ENCODE assay signal across 8 mouse cellular contexts in genomic region chr2:83771155-83771812, GRCm38 (mm10). TPM values are rescaled to one million over a fixed set of nuclear protein-coding genes. Genes with fewer than 3 reads are reported as not detected.
DNase-seq lines count a peak whose midpoint lies in the region; ATAC-seq lines count a peak whose summit lies in the region.

No protein-coding gene starts in this region.

- peak; percentile 46 to 51 for DNase-seq in spleen, postnatal 36 days (ENCODE audit: low spot score in 2 of 2)
- DNase-seq in spleen, postnatal 4 days (ENCODE audit: low spot score in 2 of 2), result no peak
- DNase-seq in adrenal gland, postnatal 25 days, result peak; percentile 32
- DNase-seq in embryonic facial prominence, embryonic 11.5 days (ENCODE audit: low spot score), result peak; percentile 79
- peak; percentile 73 for DNase-seq in heart, postnatal 4 days
- peak; percentile 43 to 57 for DNase-seq in layer of hippocampus, adult 8-10 months (ENCODE audit: low spot score in 2 of 2)
- peak; percentile 51 for DNase-seq in thymus, postnatal 4 days

- no peak overlapping the region for H3K4me3 ChIP-seq in embryonic facial prominence, embryonic 11.5 days (ENCODE audit: low read depth, low read length)

- H3K9ac ChIP-seq in embryonic facial prominence, embryonic 11.5 days (replicated peaks; ENCODE audit: low read length), result no peak overlapping the region

- no peaks in the 10 kb centered on the region for H3K4me1 ChIP-seq in embryonic facial prominence, embryonic 11.5 days (ENCODE audit: control insufficient read depth, insufficient read depth, low read length)

- H3K27ac ChIP-seq in embryonic facial prominence, embryonic 11.5 days (replicated peaks; ENCODE audit: low read depth, low read length), result no peak overlapping the region

- ATAC-seq in embryonic facial prominence, embryonic 11.5 days (replicated peaks; ENCODE audit: insufficient number of reproducible peaks, low FRiP score, low TSS enrichment, low read depth), result no peak
- ATAC-seq in megakaryocyte-erythroid progenitor cell, adult 5-6 weeks (replicated peaks; ENCODE audit: low FRiP score, low TSS enrichment, poor library complexity, severe bottlenecking), result peak; percentile 91

- H3K4me2 ChIP-seq in embryonic facial prominence, embryonic 11.5 days (ENCODE audit: low read depth, low read length), result no peak overlapping the region

- WGBS in embryonic facial prominence, embryonic 11.5 days, result 65% methylated on average over 7 of the region's 7 CpGs

- H3K27me3 ChIP-seq in embryonic facial prominence, embryonic 11.5 days (ENCODE audit: control insufficient read depth, insufficient read depth, low read length), result no peaks in the 10 kb centered on the region

- H3K9me3 ChIP-seq in embryonic facial prominence, embryonic 11.5 days (replicated peaks; ENCODE audit: control insufficient read depth, low read length), result no peaks in the 10 kb centered on the region

- H3K36me3 ChIP-seq in embryonic facial prominence, embryonic 11.5 days (replicated peaks; ENCODE audit: control insufficient read depth, insufficient read depth, low read depth, low read length), result no peaks in the 10 kb centered on the region

RNA-seq across cellular contexts. Expression of gene Fam171b, which starts 41.2 kb away (rescaled TPM):
- 3.9 and 5.7 TPM in 2 replicates for total RNA-seq in adrenal gland, postnatal 25 days (2021)
- polyA plus RNA-seq in embryonic facial prominence, embryonic 11.5 days (2014; fragmentation: Nextera tagmentation; extraction: Ambion mirVana), result 26.6 and 30.9 TPM in 2 replicates
- total RNA-seq in heart, postnatal 4 days (2021), result 1 to 10 TPM; 1.3 to 1.6 TPM
- 100 to 1,000 TPM; 184 to 209 (median 204) TPM for total RNA-seq in layer of hippocampus, adult 8-10 months (2022)
- not detected in 2 replicates for total RNA-seq in megakaryocyte-erythroid progenitor cell, adult 5-6 weeks (2014; fragmentation: Nextera tagmentation)
- total RNA-seq in megakaryocyte-erythroid progenitor cell, adult 5-6 weeks (2017), result 0.19 TPM in 1 of 2 replicates, not detected in the other

RNA-seq across cellular contexts. Expression of gene Itgav, which starts 47.1 kb away (rescaled TPM):
- total RNA-seq in adrenal gland, postnatal 25 days (2021), result 107 and 124 TPM in 2 replicates
- polyA plus RNA-seq in embryonic facial prominence, embryonic 11.5 days (2014; fragmentation: Nextera tagmentation; extraction: Ambion mirVana), result 59.7 and 76.1 TPM in 2 replicates
- total RNA-seq in heart, postnatal 4 days (2021), result 10 to 100 TPM; 57.2 to 64.7 TPM
- 10 to 100 TPM; 61.5 to 76.4 (median 72.2) TPM for total RNA-seq in layer of hippocampus, adult 8-10 months (2022)
- total RNA-seq in megakaryocyte-erythroid progenitor cell, adult 5-6 weeks (2014; fragmentation: Nextera tagmentation), result 8.1 and 13.8 TPM in 2 replicates
- 10.3 and 42.0 TPM in 2 replicates for total RNA-seq in megakaryocyte-erythroid progenitor cell, adult 5-6 weeks (2017)

Comparison
In these comparisons a context has a peak if more than half of its experiments do, and no peak if none do; other contexts are left out.
1. DNase-seq: peak in spleen, postnatal 36 days (2 of 2), adrenal gland, postnatal 25 days (single experiment), embryonic facial prominence, embryonic 11.5 days (single experiment), heart, postnatal 4 days (single experiment), layer of hippocampus, adult 8-10 months (2 of 2) and thymus, postnatal 4 days (single experiment); none in spleen, postnatal 4 days (0 of 2).
2. RNA of gene Fam171b, which starts 41.2 kb away (total RNA-seq): 184 to 209 TPM in layer of hippocampus, adult 8-10 months; 3.9 to 5.7 TPM in adrenal gland, postnatal 25 days, 1.3 to 1.6 TPM in heart, postnatal 4 days and 0.19 TPM in megakaryocyte-erythroid progenitor cell, adult 5-6 weeks; every median in the first group is over 10 times any median in the second.